Mouse (Mus musculus): ENCODE data around the gene Rpl14. TPM values are rescaled to one million over a fixed set of nuclear protein-coding genes. Genes with fewer than 3 reads are reported as not detected.

The Rpl14 gene
- polyA plus RNA-seq, 2 experiments = 1,112 to 1,322 TPM

DNA sequence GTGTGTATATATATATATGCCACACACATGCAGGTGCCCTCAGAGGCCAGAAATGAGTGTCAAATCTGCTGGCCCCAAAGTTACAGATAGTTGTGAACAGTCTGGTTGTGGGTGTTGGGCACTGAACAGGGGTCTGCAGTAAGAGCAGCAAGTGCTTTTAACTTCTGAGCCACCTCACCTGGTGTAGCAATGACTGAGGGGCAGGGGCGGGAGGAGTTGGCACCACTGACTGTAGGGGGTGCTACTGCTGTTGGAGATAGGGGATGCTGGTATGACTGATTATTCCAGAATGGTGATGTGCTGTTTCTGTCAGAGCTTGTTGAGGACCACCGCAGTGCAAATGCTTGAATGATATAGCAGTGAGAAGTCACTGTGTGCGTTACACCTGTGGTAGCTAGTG is 12.1 kb downstream of the Rpl14 start:
- 72% methylated on average over 3 of the region's 3 CpGs for WGBS
- peak overlapping the region; percentile 82; the same call in 1 of the 2 replicates for H3K4me2 ChIP-seq (replicated peaks; ENCODE audit: low read depth, low read length, severe bottlenecking)
- ATAC-seq (ENCODE audit: low FRiP score, low read depth) = no peak

DNA sequence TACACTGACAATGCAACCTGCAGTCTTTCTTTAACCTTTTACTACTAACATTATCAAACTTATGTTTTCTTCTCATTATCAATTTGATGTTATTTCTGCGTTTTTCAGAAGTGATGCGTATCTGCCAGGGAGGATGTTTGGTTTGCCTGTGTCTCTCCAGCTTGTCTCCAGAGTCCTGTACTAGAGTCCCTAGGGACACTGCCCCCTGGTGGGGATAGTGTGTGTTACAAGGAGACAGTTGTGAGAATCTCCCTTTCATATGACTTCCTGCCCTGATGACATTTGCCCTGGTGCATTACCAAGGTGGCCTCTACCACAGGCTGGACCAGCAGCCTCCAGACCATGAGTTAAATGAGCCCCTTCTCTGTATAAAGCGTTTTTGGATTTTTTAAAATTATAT is 15.3 kb downstream of the Rpl14 start:
- Histone ChIP-seq H3K9ac (ENCODE audit: low read depth, low read length, severe bottlenecking) (no peak overlapping the region), H3K4me2 (replicated peaks; ENCODE audit: low read depth, low read length, severe bottlenecking) (no peak overlapping the region), H3K27ac (replicated peaks; ENCODE audit: low read depth, low read length) (no peak overlapping the region), H3K27me3 (ENCODE audit: control insufficient read depth, insufficient read depth, low read length) (no peaks in the 10 kb centered on the region), H3K4me3 (replicated peaks; ENCODE audit: low read length) (no peak overlapping the region), H3K36me3 (ENCODE audit: control insufficient read depth, insufficient read depth, low read length) (no peaks in the 10 kb centered on the region), H3K9me3 (ENCODE audit: control insufficient read depth, low read length) (no peaks in the 10 kb centered on the region), H3K4me1 (ENCODE audit: control insufficient read depth, insufficient read depth, low read length) (0 out of 2 replicates have a peak, but pooled peaks cover 7% of the 10 kb centered on the region)
- TF ChIP-seq POLR2A (IDR thresholded peaks at IDR 0.05; ENCODE audit: borderline replicate concordance, extremely low read depth, insufficient read depth, insufficient read length) = no peak
- DNase-seq (ENCODE audit: low spot score) (peak; percentile 61), ATAC-seq (ENCODE audit: low FRiP score, low read depth) (no peak)
- WGBS = 26% methylated on average over 3 of the region's 3 CpGs

More for the DNA sequence above, 12.1 kb downstream of the Rpl14 start:
- DNase-seq (ENCODE audit: low spot score) = no peak
- peak overlapping the region; percentile 58; the same call in 1 of the 2 replicates for H3K9ac ChIP-seq (ENCODE audit: low read depth, low read length, severe bottlenecking)
- no peak overlapping the region for H3K27ac ChIP-seq (replicated peaks; ENCODE audit: low read depth, low read length)
- H3K4me1 ChIP-seq (ENCODE audit: control insufficient read depth, insufficient read depth, low read length) = 0 out of 2 replicates have a peak, but pooled peaks cover 7% of the 10 kb centered on the region
- no peak for TF ChIP-seq POLR2A (IDR thresholded peaks at IDR 0.05; ENCODE audit: borderline replicate concordance, extremely low read depth, insufficient read depth, insufficient read length)
- H3K4me3 ChIP-seq (replicated peaks; ENCODE audit: low read length) = no peak overlapping the region
- H3K36me3 ChIP-seq (ENCODE audit: control insufficient read depth, insufficient read depth, low read length) = no peaks in the 10 kb centered on the region
- H3K27me3 ChIP-seq (ENCODE audit: control insufficient read depth, insufficient read depth, low read length) = no peaks in the 10 kb centered on the region
- H3K9me3 ChIP-seq (ENCODE audit: control insufficient read depth, low read length) = no peaks in the 10 kb centered on the region

DNA sequence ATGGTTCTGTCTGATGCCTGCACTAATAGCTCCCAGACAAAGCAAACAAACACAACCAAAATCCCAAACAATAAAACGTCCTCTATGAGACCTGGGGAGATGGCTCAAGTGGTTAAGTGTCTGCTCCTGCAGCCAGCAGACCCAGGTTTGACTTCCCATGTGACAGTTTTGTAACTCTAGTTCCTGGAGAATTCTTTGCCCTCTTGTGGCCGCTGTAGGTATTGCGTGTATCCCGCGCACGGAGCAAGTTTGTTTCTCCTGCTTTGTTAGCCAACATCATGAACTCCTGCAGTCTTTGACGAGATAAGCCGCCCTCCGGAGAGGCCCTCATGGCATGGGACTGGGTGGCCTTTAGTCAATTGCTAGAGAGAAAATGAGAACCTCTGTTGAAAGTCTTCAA is 20.2 kb downstream of the Rpl14 start:
- H3K4me2 ChIP-seq (replicated peaks; ENCODE audit: low read depth, low read length, severe bottlenecking) = no peak overlapping the region
- TF ChIP-seq POLR2A (IDR thresholded peaks at IDR 0.05; ENCODE audit: borderline replicate concordance, extremely low read depth, insufficient read depth, insufficient read length) = no peak
- no peaks in the 10 kb centered on the region for H3K9me3 ChIP-seq (ENCODE audit: control insufficient read depth, low read length)
- no peaks in the 10 kb centered on the region for H3K4me1 ChIP-seq (ENCODE audit: control insufficient read depth, insufficient read depth, low read length)
- H3K4me3 ChIP-seq (replicated peaks; ENCODE audit: low read length) = no peak overlapping the region
- no peak overlapping the region for H3K9ac ChIP-seq (ENCODE audit: low read depth, low read length, severe bottlenecking)
- WGBS = 7% methylated on average over 9 of the region's 9 CpGs
- ATAC-seq (ENCODE audit: low FRiP score, low read depth) (no peak; the same call in 1 of the 2 replicates), DNase-seq (ENCODE audit: low spot score) (peak; percentile 75)
- H3K27me3 ChIP-seq (ENCODE audit: control insufficient read depth, insufficient read depth, low read length) = no peaks in the 10 kb centered on the region
- H3K27ac ChIP-seq (replicated peaks; ENCODE audit: low read depth, low read length) = no peak overlapping the region
- no peaks in the 10 kb centered on the region for H3K36me3 ChIP-seq (ENCODE audit: control insufficient read depth, insufficient read depth, low read length)

DNA sequence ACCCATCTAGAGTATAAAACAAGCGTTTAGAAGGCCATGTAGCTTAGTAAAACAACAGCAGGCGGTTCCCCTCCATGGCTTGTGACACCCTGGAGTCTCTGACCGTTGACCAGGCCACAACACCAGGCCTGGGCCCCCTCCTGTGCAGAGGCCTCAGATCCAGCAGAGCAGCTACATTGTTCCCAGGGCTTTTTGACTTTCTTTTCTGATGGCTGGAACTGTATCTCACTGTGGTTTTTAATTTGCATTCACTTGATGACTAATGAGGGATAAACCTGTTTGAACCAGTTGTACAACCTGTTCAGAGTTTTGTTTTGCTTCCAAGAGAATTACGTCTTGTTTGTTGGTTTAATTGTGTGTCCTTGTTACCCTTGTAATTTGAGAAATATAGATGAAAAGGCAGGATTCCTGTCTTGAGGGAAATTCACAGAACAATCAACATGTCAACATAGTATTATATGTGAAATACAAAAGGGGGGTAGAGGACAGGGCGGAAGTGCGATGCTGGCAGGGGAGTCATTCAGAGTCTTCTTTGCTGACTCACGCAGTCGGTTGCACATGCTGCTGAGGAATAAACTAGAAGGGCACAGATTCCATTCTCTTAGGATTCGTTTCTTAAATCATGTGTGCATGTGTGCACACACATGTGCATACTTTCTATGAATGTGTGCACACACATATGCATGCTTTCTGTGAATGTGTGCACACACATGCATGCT is 22.3 kb downstream of the Rpl14 start:
- Histone ChIP-seq H3K9ac (ENCODE audit: low read depth, low read length, severe bottlenecking) (no peak overlapping the region), H3K27me3 (ENCODE audit: control insufficient read depth, insufficient read depth, low read length) (no peaks in the 10 kb centered on the region), H3K9me3 (ENCODE audit: control insufficient read depth, low read length) (no peaks in the 10 kb centered on the region), H3K4me3 (replicated peaks; ENCODE audit: low read length) (no peak overlapping the region), H3K4me2 (replicated peaks; ENCODE audit: low read depth, low read length, severe bottlenecking) (no peak overlapping the region), H3K4me1 (ENCODE audit: control insufficient read depth, insufficient read depth, low read length) (no peaks in the 10 kb centered on the region), H3K27ac (replicated peaks; ENCODE audit: low read depth, low read length) (no peak overlapping the region), H3K36me3 (ENCODE audit: control insufficient read depth, insufficient read depth, low read length) (no peaks in the 10 kb centered on the region)
- WGBS = 68% methylated on average over 9 of the region's 9 CpGs
- ATAC-seq (ENCODE audit: low FRiP score, low read depth) (no peak), DNase-seq (ENCODE audit: low spot score) (no peak)
- no peak for TF ChIP-seq POLR2A (IDR thresholded peaks at IDR 0.05; ENCODE audit: borderline replicate concordance, extremely low read depth, insufficient read depth, insufficient read length)

DNA sequence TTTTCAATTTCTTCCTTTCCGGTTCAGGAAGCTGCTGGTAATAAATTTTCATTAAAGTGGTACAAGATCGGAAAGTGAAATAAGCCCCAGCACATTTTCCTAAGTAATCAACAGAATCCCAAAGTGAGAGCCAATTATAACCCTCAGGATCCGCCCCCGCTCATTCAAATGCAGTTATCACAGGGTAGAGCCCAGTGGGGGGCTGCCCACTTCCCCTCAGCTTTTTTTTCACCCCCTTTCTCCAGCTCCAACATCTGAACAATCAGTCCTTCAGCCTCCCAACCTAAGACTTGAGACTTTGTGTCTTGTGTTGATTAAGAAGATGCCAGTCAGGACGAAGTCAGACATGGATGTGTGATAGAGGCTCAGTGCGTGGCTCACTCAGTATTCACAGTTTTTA is 23.6 kb downstream of the Rpl14 start:
- TF ChIP-seq POLR2A (IDR thresholded peaks at IDR 0.05; ENCODE audit: borderline replicate concordance, extremely low read depth, insufficient read depth, insufficient read length) = no peak
- H3K9ac ChIP-seq (ENCODE audit: low read depth, low read length, severe bottlenecking) = no peak overlapping the region
- H3K4me3 ChIP-seq (replicated peaks; ENCODE audit: low read length) = no peak overlapping the region
- no peak for DNase-seq (ENCODE audit: low spot score)
- no peak for ATAC-seq (ENCODE audit: low FRiP score, low read depth)
- H3K27me3 ChIP-seq (ENCODE audit: control insufficient read depth, insufficient read depth, low read length) = no peaks in the 10 kb centered on the region
- H3K27ac ChIP-seq (replicated peaks; ENCODE audit: low read depth, low read length) = no peak overlapping the region
- no peaks in the 10 kb centered on the region for H3K9me3 ChIP-seq (ENCODE audit: control insufficient read depth, low read length)
- no peak overlapping the region for H3K4me2 ChIP-seq (replicated peaks; ENCODE audit: low read depth, low read length, severe bottlenecking)
- H3K4me1 ChIP-seq (ENCODE audit: control insufficient read depth, insufficient read depth, low read length) = no peaks in the 10 kb centered on the region
- 54% methylated on average over 6 of the region's 6 CpGs for WGBS
- H3K36me3 ChIP-seq (ENCODE audit: control insufficient read depth, insufficient read depth, low read length) = no peaks in the 10 kb centered on the region

Measured in limb, embryonic 14.5 days (tissue).